Mouse (Mus musculus) bone marrow, adult 2 months (tissue): ENCODE data around the gene Cnksr2.

ENCODE experiments used
- CTCF ChIP-seq: fragments of 200-500 bp; IDR thresholded peaks from 2 replicates; pipeline ENCODE4 v1.5.1; 2011; ENCODE audit warnings: low read length, control low read depth; ENCODE audit not compliant: control insufficient read depth, insufficient read depth
- POLR2A ChIP-seq: fragments of 200-500 bp; IDR thresholded peaks from 2 replicates; pipeline ENCODE4 v1.6.1; 2011; ENCODE audit warnings: low read depth, mild to moderate bottlenecking, control low read depth, low read length, borderline replicate concordance; ENCODE audit not compliant: control insufficient read depth

DNA sequence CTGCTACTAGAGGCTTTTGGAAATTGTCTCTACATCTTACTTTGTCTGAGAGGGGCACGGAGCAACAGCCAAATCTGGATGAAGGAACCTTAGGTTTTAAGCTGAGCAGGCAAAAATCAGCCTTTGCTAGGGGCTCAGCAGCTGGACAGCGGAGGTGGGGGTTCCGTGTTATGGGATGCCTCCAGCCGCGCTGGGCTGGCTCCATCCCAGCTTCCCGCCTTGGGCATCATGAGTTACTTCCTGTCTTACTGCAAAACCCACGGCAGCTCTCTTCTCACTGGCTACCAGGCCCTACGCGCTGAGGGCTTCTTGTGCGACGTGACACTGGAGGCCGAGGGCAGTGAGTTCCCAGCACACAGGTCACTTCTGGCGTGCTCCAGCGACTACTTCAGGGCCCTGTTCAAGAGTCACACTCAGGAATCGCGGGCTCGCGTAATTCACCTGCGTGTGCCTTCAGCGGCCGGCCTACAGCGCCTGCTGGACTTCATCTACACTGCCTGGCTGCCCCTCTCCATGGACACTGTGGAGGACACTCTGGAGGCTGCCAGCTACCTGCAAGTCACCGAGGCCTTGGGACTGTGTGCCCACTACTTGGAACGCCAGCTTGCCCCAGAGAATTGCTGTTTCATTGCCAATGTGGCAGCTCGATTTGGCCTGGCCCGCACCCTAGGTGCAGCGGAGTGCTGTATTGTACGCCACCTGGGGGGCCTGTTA is 224.7 kb downstream of the Cnksr2 start, which contains the start of gene Klhl34:
- TF ChIP-seq POLR2A, result no peak
- TF ChIP-seq CTCF, result no peak
